ENCODE assay signal across 9 mouse cellular contexts in the genomic region with DNA sequence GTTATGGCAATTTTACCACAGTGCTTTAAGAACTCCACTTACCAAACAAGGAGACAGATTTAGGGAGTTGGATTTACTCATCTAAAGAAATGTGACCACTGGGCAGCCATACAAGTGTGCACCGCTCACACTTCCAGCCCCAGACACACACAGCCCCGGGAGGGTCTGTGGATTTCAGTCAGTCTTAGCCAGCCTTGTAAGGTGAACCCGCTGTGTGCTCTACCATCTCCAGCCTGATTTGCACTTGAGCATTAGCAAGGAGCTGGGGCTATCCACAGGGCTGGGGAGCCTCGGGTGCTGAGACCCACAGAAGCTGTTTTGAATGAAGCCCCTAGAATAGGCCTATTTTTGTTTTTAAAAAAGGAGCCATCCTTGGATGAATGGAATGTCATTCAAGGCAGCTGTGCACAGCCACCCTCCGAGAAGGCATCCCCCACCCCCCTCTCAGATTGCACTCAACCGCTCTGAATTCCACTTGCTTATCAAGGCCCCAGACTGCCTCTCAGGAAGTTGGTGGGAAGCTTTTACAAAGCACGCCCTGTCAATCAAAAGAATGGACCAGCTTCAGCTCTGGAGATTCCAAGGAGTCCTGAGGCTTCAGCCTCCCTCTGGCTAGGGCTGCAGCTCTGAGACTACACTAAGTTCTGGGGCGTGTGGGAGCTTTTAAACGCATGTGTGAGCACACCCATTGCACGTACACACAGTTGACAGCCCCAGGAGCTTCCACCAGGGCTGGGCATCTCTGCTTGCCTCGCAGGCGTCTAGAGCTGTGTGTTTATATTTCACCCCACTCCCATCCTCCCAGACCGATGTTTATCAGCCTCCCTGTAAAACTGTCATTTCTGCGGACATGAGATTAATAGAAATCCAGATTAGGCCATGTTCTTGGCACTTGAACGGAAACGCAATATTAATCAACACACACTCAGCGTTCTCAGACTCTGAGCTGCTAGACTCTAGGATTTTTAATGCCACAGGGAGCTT. TPM values are rescaled to one million over a fixed set of nuclear protein-coding genes. Genes with fewer than 3 reads are reported as not detected.
A peak's percentile ranks its signal among the peaks of the same experiment; 100 is the strongest.
DNase-seq lines count a peak whose midpoint lies in the region; ATAC-seq and TF ChIP-seq lines count a peak whose summit lies in the region.
"Had no signal": no experiment of that assay in that cellular context is flagged by ENCODE, and none has a peak within 500 bp of the region (broad histone marks: within the 10 kb centered on the region; RNA-seq: fewer than 3 reads in every experiment).

No protein-coding gene starts in this region.

- peaks cover 3% of the 10 kb centered on the region; the same call in 1 of the 2 replicates for H3K36me3 ChIP-seq in forebrain, embryonic 12.5 days (replicated peaks)
- H3K36me3 ChIP-seq in limb, embryonic 10.5 days = peaks cover 3% of the 10 kb centered on the region; the same call in 1 of the 2 replicates
- peaks cover 9% of the 10 kb centered on the region for H3K36me3 ChIP-seq in midbrain, embryonic 14.5 days (ENCODE audit: control insufficient read depth, insufficient read depth, low read length)

- H3K9ac ChIP-seq in forebrain, embryonic 12.5 days = no peak overlapping the region
- no peak overlapping the region for H3K9ac ChIP-seq in midbrain, embryonic 14.5 days (replicated peaks; ENCODE audit: low read length)

- TF ChIP-seq CTCF in lung, adult 2 months (IDR thresholded peaks at IDR 0.05; ENCODE audit: insufficient read depth, low read length) = no peak

- 21% methylated on average over 17 of the region's 17 CpGs for WGBS in lung, adult 2 months
- WGBS in forebrain, embryonic 12.5 days = 18% methylated on average over 17 of the region's 17 CpGs
- 35% methylated on average over 17 of the region's 17 CpGs for WGBS in limb, embryonic 10.5 days
- WGBS in midbrain, embryonic 14.5 days = 13% methylated on average over 17 of the region's 17 CpGs

- no peaks in the 10 kb centered on the region for H3K9me3 ChIP-seq in forebrain, embryonic 12.5 days
- no peaks in the 10 kb centered on the region for H3K9me3 ChIP-seq in limb, embryonic 10.5 days (replicated peaks)
- no peaks in the 10 kb centered on the region for H3K9me3 ChIP-seq in midbrain, embryonic 14.5 days (ENCODE audit: control insufficient read depth, low read length)

- peak; percentile 83 for ATAC-seq in forebrain, embryonic 12.5 days (ENCODE audit: low FRiP score)
- peak; percentile 67 for ATAC-seq in midbrain, embryonic 14.5 days (ENCODE audit: low FRiP score, low TSS enrichment)

- H3K4me2 ChIP-seq in forebrain, embryonic 12.5 days = peak overlapping the region; percentile 6; the same call in 1 of the 2 replicates
- H3K4me2 ChIP-seq in midbrain, embryonic 14.5 days (ENCODE audit: low read length) = no peak overlapping the region

- peak overlapping the region; percentile 88 for H3K27ac ChIP-seq in forebrain, embryonic 12.5 days
- H3K27ac ChIP-seq in limb, embryonic 10.5 days = peak overlapping the region; percentile 30
- H3K27ac ChIP-seq in midbrain, embryonic 14.5 days (replicated peaks; ENCODE audit: low read depth, low read length) = peak overlapping the region; percentile 70
- H3K27ac ChIP-seq: macrophage had no signal

- no peak for TF ChIP-seq POLR2A in lung, adult 2 months (IDR thresholded peaks at IDR 0.05; ENCODE audit: borderline replicate concordance, extremely low read depth, low read depth, low read length)

- H3K4me1 ChIP-seq in lung, adult 2 months (ENCODE audit: control insufficient read depth, insufficient read depth, low read length) = peaks cover 6% of the 10 kb centered on the region; the same call in 1 of the 2 replicates
- H3K4me1 ChIP-seq in forebrain, embryonic 12.5 days = peaks cover 60% of the 10 kb centered on the region
- H3K4me1 ChIP-seq in limb, embryonic 10.5 days = peaks cover 49% of the 10 kb centered on the region
- H3K4me1 ChIP-seq in midbrain, embryonic 14.5 days (ENCODE audit: control insufficient read depth, insufficient read depth, low read length) = peaks cover 36% of the 10 kb centered on the region

- no peaks in the 10 kb centered on the region for H3K27me3 ChIP-seq in forebrain, embryonic 12.5 days
- no peaks in the 10 kb centered on the region for H3K27me3 ChIP-seq in limb, embryonic 10.5 days (ENCODE audit: low read depth, poor library complexity, severe bottlenecking)
- no peaks in the 10 kb centered on the region for H3K27me3 ChIP-seq in midbrain, embryonic 14.5 days (ENCODE audit: control insufficient read depth, insufficient read depth, low read length)

- DNase-seq in lung, adult 18-20 months = peak; percentile 35 to 45
- no peak for DNase-seq in lung, adult 2 months
- no peak for DNase-seq in limb, embryonic 10.5 days (ENCODE audit: low spot score)
- DNase-seq in midbrain, embryonic 14.5 days = peak; percentile 69
- DNase-seq in adrenal gland, postnatal 10 days = no peak
- DNase-seq in spleen, postnatal 14 days (ENCODE audit: low spot score in 2 of 2) = no peak
- no peak for DNase-seq in c-Kit-positive CD71-positive TER-119-positive erythroid progenitor cells, embryonic 14.5 days (ENCODE audit: low spot score)

- no peak overlapping the region for H3K4me3 ChIP-seq in lung, adult 2 months (replicated peaks; ENCODE audit: extremely low read depth, low read depth, low read length)
- no peak overlapping the region for H3K4me3 ChIP-seq in forebrain, embryonic 12.5 days (replicated peaks)
- H3K4me3 ChIP-seq in limb, embryonic 10.5 days = no peak overlapping the region
- no peak overlapping the region for H3K4me3 ChIP-seq in midbrain, embryonic 14.5 days (replicated peaks; ENCODE audit: low read depth, low read length)

RNA-seq across cellular contexts. Expression of gene Nuak1, which starts 57.2 kb away (rescaled TPM):
- polyA plus RNA-seq in lung, adult 2 months (2012; rRNA removed) = 19.2 and 24.3 TPM in 2 replicates
- polyA plus RNA-seq in forebrain, embryonic 12.5 days (2016; fragmentation: Nextera tagmentation; extraction: Ambion mirVana) = 4.4 and 5.3 TPM in 2 replicates
- 0.69 and 1.2 TPM in 2 replicates for polyA plus RNA-seq in limb, embryonic 10.5 days (2016; fragmentation: Nextera tagmentation; extraction: Ambion mirVana)
- polyA plus RNA-seq in midbrain, embryonic 14.5 days (2014; fragmentation: Nextera tagmentation; extraction: Ambion mirVana) = 5.4 and 9.2 TPM in 2 replicates
- 10 to 100 TPM in 1 of 2 experiments, 1 to 10 TPM in 1; 8.8 to 10.9 TPM for total RNA-seq in adrenal gland, postnatal 10 days (2021)

Comparison
In these comparisons a context has a peak if more than half of its experiments do, and no peak if none do; other contexts are left out.
1. DNase-seq: peak in lung, adult 18-20 months (2 of 2) and midbrain, embryonic 14.5 days (single experiment); none in lung, adult 2 months (single experiment), limb, embryonic 10.5 days (single experiment), adrenal gland, postnatal 10 days (single experiment), spleen, postnatal 14 days (0 of 2) and c-Kit-positive CD71-positive TER-119-positive erythroid progenitor cells, embryonic 14.5 days (single experiment).
2. H3K27ac ChIP-seq: peak in every context shown above with its lines; median percentile 88 in forebrain, embryonic 12.5 days; 70 in midbrain, embryonic 14.5 days; 30 in limb, embryonic 10.5 days.